24 mouse cellular contexts compared by ENCODE assay signal in genomic region chr14:19020102-19020501, GRCm38 (mm10).
"Had no signal": no experiment of that assay in that cellular context is flagged by ENCODE, and none has a peak within 500 bp of the region (broad histone marks: within the 10 kb centered on the region; RNA-seq: fewer than 3 reads in every experiment).

No protein-coding gene starts in this region.

- H3K4me2 ChIP-seq: heart, embryonic 11.5 days; heart, embryonic 13.5 days; heart, embryonic 15.5 days; hindbrain, embryonic 13.5 days; hindbrain, embryonic 15.5 days; limb, embryonic 13.5 days; limb, embryonic 15.5 days had no signal

- H3K4me3 ChIP-seq: gastrocnemius, adult 2 months; heart, adult 2 months; heart, embryonic 13.5 days; heart, embryonic 15.5 days; hindbrain, embryonic 13.5 days; hindbrain, embryonic 15.5 days; limb, embryonic 13.5 days; limb, embryonic 15.5 days had no signal

- H3K36me3 ChIP-seq: heart, embryonic 13.5 days; heart, embryonic 15.5 days; hindbrain, embryonic 13.5 days; hindbrain, embryonic 15.5 days; limb, embryonic 13.5 days; limb, embryonic 15.5 days had no signal

- DNase-seq: gastrocnemius, adult 2 months; gastrocnemius, postnatal 10 days; gastrocnemius, postnatal 25 days; heart, adult 11 months; heart, adult 2 months; heart, postnatal 14 days; heart, postnatal 36 days; kidney, adult 11 months; kidney, adult 2 months; kidney, postnatal 10 days; kidney, postnatal 25 days; kidney, postnatal 4 days; layer of hippocampus, adult 9-11 months; layer of hippocampus, postnatal 36 days; left cerebral cortex, postnatal 4 days had no signal

- H3K27me3 ChIP-seq: heart, embryonic 13.5 days; heart, embryonic 15.5 days; hindbrain, embryonic 13.5 days; hindbrain, embryonic 15.5 days; limb, embryonic 13.5 days; limb, embryonic 15.5 days had no signal

- ATAC-seq: hindbrain, postnatal 0 days; intestine, embryonic 16.5 days had no signal

- H3K9me3 ChIP-seq: heart, embryonic 13.5 days; heart, embryonic 15.5 days; hindbrain, embryonic 13.5 days; hindbrain, embryonic 15.5 days; limb, embryonic 13.5 days; limb, embryonic 15.5 days had no signal

- H3K4me1 ChIP-seq: heart, embryonic 13.5 days; heart, embryonic 15.5 days; hindbrain, embryonic 13.5 days; hindbrain, embryonic 15.5 days; limb, embryonic 15.5 days had no signal

- H3K9ac ChIP-seq: heart, embryonic 13.5 days; heart, embryonic 15.5 days; hindbrain, embryonic 13.5 days; hindbrain, embryonic 15.5 days; limb, embryonic 13.5 days; limb, embryonic 15.5 days had no signal

- H3K27ac ChIP-seq: gastrocnemius, adult 2 months; heart, adult 2 months; heart, embryonic 13.5 days; heart, embryonic 15.5 days; hindbrain, embryonic 13.5 days; hindbrain, embryonic 15.5 days; hindbrain, postnatal 0 days; limb, embryonic 13.5 days; limb, embryonic 15.5 days had no signal
